Mouse (Mus musculus): ENCODE measurements at regions not wholly inside any gene's neighbourhood (a gene's known extent, or its start where the extent isn't known, plus 50 kb on each side); places are given as distances from the start of the nearest gene placed in this dataset.
A peak's percentile ranks its signal among the peaks of the same experiment; 100 is the strongest.

- peak in 1 of 2 experiments; percentile 0 for DNase-seq
- intact Hi-C loops (cut with DNase I): no loop called here
These were observed 52.1 kb downstream of the Rprm start for GRCm38 (mm10) chr2:54033277-54033676.

GRCm38 (mm10) chr2:54028851-54029250 is 56.5 kb downstream of the Rprm start:
- no peak for DNase-seq
- intact Hi-C loops (cut with DNase I): no loop called here

DNA sequence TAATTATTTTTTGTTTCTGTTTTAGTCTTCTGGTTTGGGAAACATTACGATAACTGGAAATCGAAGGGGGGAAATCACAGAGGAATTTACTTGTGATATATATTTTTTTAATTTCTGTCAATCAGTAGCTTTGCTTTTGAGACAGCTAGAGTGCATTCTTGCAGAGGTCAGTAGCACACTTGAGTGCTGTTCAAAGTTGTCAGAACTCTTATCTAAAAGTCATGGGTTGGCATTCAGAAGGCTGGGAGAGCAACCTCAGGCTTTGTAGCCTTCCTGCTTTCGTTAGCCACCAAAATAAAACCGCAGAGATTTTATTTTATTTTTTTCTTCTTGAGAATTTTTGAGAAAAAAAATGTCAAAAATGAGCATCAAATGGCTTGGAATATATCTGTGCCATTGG is 62.6 kb downstream of the Rprm start:
- intact Hi-C loops (cut with DNase I): no loop called here
- no peak for DNase-seq

DNA sequence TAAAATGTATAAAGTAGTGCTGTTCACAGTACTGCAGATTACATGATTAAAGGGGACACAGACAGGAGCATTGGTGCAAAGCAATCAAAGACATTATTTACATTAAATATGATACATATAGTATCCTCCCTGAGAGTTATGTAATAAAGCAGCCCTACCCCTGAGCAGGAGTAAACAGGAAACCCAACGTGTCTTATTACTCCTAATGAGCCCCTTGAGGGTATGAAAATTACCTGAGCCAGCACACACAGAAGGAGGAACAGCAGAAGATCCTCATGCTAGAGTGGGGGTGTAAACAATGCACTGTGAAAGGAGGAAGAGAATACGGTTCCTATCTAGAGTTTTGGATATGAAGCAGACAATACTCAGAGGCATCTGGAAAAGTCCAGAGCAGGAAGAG is 95.2 kb downstream of the Rprm start:
- DNase-seq: no peak
- intact Hi-C loops (cut with DNase I): no loop called here

DNA sequence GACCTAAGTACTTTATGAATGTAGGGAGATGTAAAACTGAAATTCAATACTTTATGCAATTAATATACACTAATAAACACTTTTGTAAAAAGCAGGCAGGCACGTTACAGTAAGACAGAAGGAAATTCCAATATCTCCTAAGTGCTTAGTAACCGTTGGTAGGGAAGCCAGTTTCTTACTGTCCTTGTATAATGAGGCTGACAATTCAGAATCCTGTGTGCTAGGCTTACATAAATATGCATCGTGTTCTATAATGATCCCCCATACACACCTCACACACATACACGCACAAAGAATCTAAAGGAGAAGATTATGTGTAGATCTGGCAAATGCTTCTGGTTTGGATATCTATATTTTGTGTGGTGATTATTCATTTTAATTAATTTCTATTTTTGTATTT is 109.6 kb downstream of the Rprm start:
- no peak for DNase-seq
- intact Hi-C loops (cut with DNase I): no loop called here

GRCm38 (mm10) chr2:53960499-53960898 is 124.9 kb downstream of the Rprm start:
- DNase-seq: no peak
- intact Hi-C loops (cut with DNase I): no loop called here

- no peak for DNase-seq
- intact Hi-C loops (cut with DNase I): no loop called here
These were observed 137.1 kb downstream of the Rprm start for GRCm38 (mm10) chr2:53948237-53948636.

DNA sequence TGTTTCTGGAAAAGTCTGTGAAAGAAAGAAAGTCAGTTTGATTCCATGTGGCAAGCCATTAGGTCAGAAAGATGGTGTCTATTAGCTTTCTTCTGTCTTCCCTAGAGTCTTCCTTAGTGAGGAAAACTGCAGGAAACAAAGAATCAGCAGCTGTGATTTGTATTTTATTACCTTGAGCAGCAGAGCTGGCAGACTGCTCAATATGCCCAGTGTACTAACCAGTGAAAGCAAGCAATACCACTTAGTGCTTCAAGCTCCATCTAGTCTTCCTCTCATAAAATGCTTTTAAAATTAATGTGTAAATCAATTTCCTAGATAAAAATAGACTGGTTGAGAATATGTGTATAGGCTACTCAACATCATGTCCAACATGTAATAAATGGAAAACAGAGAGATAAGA is 137.8 kb downstream of the Rprm start:
- DNase-seq: no peak
- intact Hi-C loops (cut with DNase I): no loop called here

- DNase-seq: no peak
- intact Hi-C loops (cut with DNase I): no loop called here
These were observed 173.5 kb downstream of the Rprm start for GRCm38 (mm10) chr2:53911857-53912256.
